Comparison of ENCODE assay signal across 8 mouse cellular contexts in genomic region chr3:62506488-62507205, GRCm38 (mm10). TPM values are rescaled to one million over a fixed set of nuclear protein-coding genes. Genes with fewer than 3 reads are reported as not detected.
A peak's percentile ranks its signal among the peaks of the same experiment; 100 is the strongest.
DNase-seq lines count a peak whose midpoint lies in the region; ATAC-seq and TF ChIP-seq lines count a peak whose summit lies in the region.

Dhx36 (minus strand) TSS chr3:62507004.

- H3K4me1 ChIP-seq in cortical plate, adult 2 months (ENCODE audit: control insufficient read depth, insufficient read depth, low read length), result peaks cover 2% of the 10 kb centered on the region; the same call in 1 of the 2 replicates
- H3K4me1 ChIP-seq in megakaryocyte, embryonic 14.5 days, result peaks cover 14% of the 10 kb centered on the region

- H3K9me3 ChIP-seq in megakaryocyte, embryonic 14.5 days, result no peaks in the 10 kb centered on the region

- peak; percentile 59; the same call in 1 of the 2 replicates for TF ChIP-seq POLR2A in cortical plate, adult 2 months (IDR thresholded peaks at IDR 0.05; ENCODE audit: extremely low read depth, insufficient read depth, low read length)

- no peak for TF ChIP-seq CTCF in cortical plate, adult 2 months (IDR thresholded peaks at IDR 0.05; ENCODE audit: extremely low read depth, insufficient read depth, low read length)

- peak; percentile 98 for ATAC-seq in activated CD4-positive, CD25-positive, alpha-beta regulatory T cell, adult 4 months

- H3K27ac ChIP-seq in cortical plate, adult 2 months (ENCODE audit: insufficient read depth, low read length), result no peak within 1 kb of the TSS

- no peaks in the 10 kb centered on the region for H3K27me3 ChIP-seq in megakaryocyte, embryonic 14.5 days (replicated peaks)

- peak within 1 kb of the TSS; percentile 87 for H3K4me3 ChIP-seq in cortical plate, adult 2 months (ENCODE audit: insufficient read depth, low read length)
- peak within 1 kb of the TSS; percentile 100 for H3K4me3 ChIP-seq in megakaryocyte, embryonic 14.5 days (replicated peaks)

- H3K36me3 ChIP-seq in megakaryocyte, embryonic 14.5 days (replicated peaks; ENCODE audit: low read length), result peaks cover 6% of the 10 kb centered on the region

- peak; percentile 86 to 94 for DNase-seq in gastrocnemius, adult 8-10 months (ENCODE audit: low spot score in 2 of 2)
- DNase-seq in hindlimb bud, embryonic 11.5 days (ENCODE audit: extremely low spot score, low read depth, low spot score), result peak; percentile 88
- peak; percentile 97 for DNase-seq in left cerebral cortex, adult 8-10 months (ENCODE audit: low spot score in 2 of 2)
- peak; percentile 99 for DNase-seq in right cerebral cortex, postnatal 10 days (ENCODE audit: low spot score in 2 of 2)
- peak; percentile 97 for DNase-seq in urinary bladder, postnatal 25 days (ENCODE audit: low spot score)

RNA-seq across cellular contexts. Expression of gene Dhx36, which starts in this region (rescaled TPM):
- 10 to 100 TPM; 17.6 to 22.3 TPM for polyA plus RNA-seq in activated CD4-positive, CD25-positive, alpha-beta regulatory T cell, adult 4 months (2017; shearing (Covaris generic))
- 33.1 and 34.1 TPM in 2 replicates for polyA plus RNA-seq in cortical plate, adult 2 months (2012; rRNA removed)
- total RNA-seq in gastrocnemius, adult 8-10 months (2022), result 10 to 100 TPM; 13.8 to 15.8 (median 14.6) TPM
- total RNA-seq in left cerebral cortex, adult 8-10 months (2022), result 10 to 100 TPM; 49.8 to 56.4 (median 53.0) TPM
- 1.5 and 1.7 TPM in 2 replicates for polyA plus RNA-seq in megakaryocyte, embryonic 14.5 days (2012; ENCODE audit: insufficient read depth, low replicate concordance)
